Mouse (Mus musculus): ENCODE measurements around the gene Ppm1j.
"Not testable (repeated sequence)": the region's sequence is repeated elsewhere in the genome, so short reads cannot be mapped to it uniquely, and the experiment has no call there.

Ppm1j gene

DNA sequence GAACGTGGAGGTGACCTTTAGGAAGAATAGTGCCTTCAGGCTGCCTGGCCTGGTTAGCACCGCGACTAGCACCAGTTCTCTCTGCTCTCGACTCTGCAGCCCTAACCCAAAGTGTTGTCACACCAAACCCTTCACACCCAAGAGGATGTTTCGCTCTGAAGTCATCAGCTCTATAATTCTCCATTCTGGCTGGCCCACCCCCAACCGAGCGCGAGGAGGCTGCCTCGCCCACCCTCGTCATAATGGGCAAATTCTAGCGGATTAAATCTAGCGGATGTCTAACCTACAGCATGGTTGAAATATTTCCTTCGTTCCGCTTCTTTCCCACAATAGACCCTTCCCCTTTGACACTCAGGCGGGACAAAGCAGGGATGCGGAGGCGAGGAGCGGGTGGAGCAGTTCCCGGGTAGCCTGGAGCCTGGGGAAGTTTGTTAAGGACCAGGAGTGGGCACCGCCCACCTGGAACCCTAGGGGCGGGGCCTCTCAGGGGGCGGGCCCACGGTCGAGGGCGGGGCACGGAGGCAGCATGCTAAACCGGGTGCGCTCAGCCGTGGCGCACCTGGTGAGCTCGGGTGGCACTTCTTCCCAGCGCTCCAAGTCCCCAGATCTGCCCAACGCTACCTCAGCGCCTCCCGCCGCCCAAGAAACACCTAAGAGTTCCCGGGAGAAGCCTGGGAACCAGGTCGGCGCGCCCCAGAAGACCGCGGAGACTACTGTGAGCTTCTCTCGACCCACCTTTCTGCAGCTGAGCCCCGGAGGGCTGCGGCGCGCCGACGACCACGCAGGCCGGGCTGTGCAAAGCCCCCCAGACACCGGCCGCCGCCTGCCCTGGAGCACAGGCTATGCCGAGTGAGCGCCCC lies at the start of gene Ppm1j:
TSS of gene Ppm1j (plus strand) at position 496 of the 860 bp plus-strand sequence.
- no peak for DNase-seq (ENCODE audit: low read depth, low spot score)

DNA sequence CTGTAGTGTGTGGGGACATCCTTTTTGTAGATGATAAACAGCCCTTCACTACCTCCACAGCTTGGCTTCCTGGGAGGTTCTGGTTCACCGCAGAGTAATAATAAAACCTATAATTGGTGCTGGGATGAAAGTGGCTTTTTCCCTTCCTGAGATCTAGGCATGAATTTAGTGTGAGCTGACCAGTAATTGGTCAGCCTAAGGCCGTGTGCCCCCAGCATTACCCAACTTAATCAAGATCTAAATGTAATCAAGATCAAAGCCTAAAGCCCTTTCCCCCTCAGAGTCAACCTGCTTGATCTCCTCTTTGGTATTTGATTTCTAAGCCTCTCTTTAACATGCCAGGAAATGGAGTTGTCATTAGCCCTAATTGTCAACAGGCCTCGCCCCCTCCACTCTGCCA lies 47.9 kb upstream of the Ppm1j start:
- DNase-seq (ENCODE audit: low read depth, low spot score) = no peak

DNA sequence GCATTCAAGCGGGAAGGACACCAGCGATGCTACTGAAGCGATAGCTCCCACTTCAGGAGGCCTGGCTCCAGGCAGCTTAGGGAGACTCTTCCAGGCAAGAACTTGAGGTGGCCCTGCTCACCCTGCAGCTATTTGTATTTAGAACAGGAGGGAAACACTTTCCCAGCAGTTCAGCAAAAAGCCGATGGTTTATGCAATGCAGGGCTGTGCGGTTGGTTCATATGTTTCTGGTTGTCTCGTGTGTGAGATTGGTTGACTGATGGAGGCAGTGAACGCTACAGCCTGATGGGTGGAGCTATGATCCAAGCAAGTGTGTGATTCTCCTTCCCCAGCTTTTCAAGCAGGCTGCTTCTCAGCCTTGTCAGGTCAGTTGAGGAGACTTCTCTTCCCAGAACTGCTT lies 46.2 kb upstream of the Ppm1j start:
- DNase-seq (ENCODE audit: low read depth, low spot score) = no peak

DNA sequence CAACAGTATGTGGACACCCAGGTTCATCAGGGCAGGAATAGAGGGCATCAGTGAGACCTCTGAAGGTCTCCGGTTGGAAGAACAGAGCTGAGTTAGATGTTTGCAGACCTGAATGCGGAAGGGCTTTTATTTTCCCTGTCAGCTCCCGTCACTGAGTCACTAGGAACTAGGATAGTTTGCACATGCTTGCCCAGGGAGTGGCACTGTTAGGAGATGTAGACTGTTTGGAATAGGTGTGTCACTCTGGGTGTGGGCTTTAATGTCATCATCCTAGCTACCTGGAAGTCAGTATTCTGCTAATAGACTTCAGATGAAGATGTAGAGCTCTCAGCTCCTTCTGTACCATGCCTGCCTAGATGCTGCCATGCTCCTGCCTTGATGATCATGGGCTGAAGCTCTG lies 38.9 kb upstream of the Ppm1j start:
- DNase-seq (ENCODE audit: low read depth, low spot score) = no peak

DNA sequence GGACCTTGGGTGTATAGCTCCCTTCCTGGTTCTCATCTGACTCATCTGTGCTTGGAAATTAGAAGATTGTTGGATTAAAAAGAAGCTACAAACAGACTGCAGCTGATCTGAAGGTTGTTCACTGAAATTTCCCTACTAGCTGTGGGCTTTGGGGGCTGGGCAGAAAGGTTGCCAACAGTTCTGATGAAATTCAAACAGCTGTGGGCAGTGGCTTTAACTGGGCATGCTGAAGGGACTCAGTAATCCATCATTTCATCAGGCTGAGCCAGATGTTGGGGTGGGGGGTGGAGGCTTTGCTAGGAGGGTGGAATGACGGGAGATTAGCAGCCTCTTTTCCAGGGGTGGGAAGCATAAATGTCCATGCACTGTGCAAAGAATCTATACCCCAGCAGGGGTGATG lies 37.7 kb upstream of the Ppm1j start:
- peak; percentile 87 for DNase-seq (ENCODE audit: low read depth, low spot score)

DNA sequence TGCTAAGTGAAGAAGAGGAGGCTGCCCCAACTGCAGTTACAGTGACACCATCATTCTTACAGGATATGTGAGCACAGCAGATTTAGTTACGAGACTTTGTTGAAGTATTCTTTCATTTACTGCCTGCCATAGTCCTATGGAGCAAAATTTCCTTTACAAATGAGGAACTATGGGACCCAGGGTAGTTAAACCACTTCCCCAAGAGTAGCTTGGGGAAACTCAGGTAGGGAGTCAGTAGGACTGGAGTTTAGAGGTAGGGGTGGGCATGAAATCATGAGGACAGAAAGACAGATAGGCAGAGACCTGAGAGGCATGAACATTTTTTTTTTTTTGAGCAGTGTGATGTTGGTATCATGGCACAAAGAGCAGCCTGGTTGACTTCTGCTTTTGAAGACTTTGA lies 37.0 kb upstream of the Ppm1j start:
- peak; percentile 9 for DNase-seq (ENCODE audit: low read depth, low spot score)

DNA sequence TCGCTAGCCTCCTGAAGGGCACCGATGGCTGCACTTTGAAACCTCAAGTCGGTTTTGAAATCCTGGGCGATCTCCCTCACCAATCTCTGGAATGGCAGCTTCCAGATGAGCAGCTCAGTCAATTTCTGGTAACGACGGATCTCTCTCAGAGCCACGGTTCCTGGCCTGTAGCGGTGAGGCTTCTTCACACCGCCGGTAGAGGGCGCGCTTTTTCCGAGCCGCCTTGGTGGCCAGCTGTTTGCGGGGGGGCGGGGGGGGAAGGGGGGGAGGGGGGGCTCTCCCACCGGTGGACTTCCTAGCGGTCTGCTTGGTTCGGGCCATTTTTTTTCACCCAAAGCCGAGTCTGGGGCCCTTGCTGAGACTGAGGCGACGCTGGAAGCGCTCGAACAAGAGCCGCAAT lies 28.0 kb upstream of the Ppm1j start:
- DNase-seq (ENCODE audit: low read depth, low spot score) = not testable (repeated sequence)

DNA sequence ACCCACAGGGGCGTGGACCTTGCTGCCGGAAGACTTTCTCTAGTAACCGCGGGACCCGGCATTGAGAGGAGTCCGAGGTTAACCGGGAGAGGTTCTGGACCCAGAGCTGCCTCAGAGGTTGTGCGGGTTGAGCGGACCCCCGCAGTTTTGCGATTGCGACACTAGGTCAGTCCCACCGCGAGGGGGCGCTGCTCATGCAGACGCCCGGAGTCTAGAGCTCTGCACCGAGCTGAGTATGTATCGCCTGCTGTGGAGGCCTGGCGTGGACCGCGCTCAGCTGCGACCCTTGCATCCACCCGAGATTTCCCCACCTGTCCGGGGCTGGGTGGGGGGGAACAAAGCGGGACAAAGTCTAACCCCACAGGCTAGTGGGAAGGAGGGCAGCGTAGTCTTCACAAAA lies 22.4 kb upstream of the Ppm1j start:
- DNase-seq (ENCODE audit: low read depth, low spot score) = no peak

DNA sequence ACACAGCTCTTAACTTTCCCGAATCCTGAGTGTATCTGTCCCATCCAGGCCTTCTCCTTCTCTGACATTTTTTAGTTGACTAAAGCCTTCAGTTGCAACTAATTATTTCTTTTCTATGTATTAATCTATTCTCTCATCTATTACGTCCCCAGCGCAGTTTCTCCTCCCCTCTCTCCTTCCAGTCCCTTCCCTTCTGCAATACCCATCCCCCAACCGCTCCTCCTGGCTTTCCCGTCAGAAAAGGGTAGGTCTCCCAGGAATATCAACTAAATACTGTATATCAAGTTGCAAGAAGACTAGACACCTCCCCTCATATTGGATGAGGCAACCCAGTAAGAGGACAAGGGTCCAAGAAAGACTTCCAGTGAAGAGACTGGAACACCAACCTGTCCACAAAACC lies 22.0 kb upstream of the Ppm1j start:
- DNase-seq (ENCODE audit: low read depth, low spot score) = no peak

DNA sequence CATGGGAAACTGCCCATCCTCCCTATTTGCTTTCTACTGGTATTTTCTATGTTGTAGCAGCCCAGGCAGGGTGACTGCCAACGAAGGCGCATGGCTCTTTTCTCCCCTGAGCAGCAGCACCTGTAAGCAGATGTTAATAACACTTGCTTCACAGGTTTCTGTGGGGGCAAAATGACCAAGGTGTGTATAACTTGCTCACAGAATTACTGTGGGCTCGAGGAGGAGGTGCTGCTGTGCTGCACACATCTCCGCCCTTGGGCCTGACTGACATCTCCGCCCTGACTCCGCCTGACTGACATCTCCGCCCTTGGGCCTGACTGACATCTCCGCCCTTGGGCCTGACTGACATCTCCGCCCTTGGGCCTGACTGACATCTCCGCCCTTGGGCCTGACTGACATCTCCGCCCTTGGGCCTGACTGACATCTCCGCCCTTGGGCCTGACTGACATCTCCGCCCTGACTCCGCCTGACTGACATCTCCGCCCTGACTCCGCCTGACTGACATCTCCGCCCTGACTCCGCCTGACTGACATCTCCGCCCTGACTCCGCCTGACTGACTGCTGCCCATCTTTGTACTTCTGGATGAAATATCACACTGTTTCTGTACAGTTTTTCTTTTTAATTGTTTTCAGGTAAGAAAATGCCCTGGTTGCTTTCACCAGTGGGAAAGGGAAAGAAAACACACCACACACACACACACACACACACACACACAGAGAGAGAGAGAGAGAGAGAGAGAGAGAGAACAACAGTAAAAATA lies 18.6 kb upstream of the Ppm1j start:
- DNase-seq (ENCODE audit: low read depth, low spot score) = not testable (repeated sequence)

DNA sequence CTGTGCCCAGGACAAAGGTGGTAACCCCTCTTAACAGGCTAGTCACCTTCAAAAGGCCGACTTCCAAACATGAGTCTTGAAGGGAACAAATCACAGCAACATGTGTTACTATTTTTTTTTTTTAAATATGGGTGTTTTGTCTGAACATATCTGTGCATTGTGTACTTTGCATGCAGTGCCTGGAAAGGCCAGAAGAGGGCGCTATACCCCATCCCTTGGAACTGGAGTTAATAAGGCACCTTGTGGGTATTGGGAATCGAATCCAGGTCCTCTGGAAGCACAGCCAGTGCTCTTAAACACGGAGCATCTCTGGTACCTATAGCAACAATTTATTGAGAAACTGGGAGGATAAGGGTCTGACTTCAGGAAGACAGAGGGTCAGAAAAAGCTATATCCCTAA lies 15.8 kb upstream of the Ppm1j start:
- DNase-seq (ENCODE audit: low read depth, low spot score) = peak; percentile 37

DNA sequence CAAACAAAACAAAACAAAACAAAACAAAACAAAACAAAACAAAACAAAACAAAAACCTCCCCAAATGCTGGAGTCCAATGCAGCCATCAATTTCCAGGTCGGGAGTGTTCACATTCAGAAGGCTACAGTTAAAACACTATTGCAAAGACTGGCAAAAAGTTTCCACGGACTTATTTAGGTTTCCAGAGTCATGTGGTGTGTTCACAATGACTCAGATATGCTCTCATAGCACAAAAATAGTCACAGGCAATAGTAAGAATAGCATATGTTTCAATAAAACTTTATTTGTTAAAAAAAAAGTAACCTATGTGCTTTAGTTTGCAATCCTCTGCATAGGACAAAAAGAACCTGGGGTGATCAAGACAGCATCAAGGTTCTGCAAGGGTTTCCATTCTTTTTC lies 13.7 kb upstream of the Ppm1j start:
- DNase-seq (ENCODE audit: low read depth, low spot score) = peak; percentile 32

DNA sequence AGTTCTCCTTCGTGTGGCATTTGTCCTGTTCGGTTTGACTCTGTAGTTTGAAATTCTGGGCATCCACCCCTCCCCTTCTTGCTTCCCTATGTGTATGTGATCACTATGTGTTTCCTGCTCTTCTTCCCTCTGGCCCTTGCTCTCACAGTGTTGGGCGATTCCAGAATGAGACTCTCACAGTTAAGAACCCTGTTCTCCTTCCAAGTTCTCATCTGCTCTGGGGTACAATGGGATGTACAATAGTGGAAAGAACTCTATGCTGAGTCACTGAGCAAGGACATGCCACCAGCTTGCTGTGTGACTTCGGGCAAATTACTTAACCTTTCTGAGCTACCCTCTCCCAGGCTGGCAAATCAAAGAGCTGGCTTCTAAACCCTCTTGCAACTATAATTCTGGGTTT lies 13.1 kb upstream of the Ppm1j start:
- DNase-seq (ENCODE audit: low read depth, low spot score) = no peak

DNA sequence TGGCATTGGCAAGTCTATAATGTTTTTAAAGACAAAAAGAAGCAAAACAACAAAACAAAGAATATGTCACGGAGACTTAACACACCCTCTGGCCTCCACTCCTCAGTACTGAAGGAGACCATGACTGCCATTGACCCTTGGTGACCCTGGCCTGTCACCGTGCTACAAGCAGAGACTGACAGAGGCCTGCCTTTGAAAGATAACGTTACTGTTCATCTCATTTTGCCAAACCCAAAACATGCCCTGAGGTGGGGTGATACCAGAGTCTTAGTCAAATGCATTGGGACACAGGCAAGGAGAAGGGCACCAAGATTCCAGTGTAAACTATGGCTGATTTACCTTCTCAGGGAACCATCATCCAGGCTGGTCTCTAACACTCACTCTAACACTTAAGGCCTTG lies 11.7 kb upstream of the Ppm1j start:
- no peak for DNase-seq (ENCODE audit: low read depth, low spot score)

DNA sequence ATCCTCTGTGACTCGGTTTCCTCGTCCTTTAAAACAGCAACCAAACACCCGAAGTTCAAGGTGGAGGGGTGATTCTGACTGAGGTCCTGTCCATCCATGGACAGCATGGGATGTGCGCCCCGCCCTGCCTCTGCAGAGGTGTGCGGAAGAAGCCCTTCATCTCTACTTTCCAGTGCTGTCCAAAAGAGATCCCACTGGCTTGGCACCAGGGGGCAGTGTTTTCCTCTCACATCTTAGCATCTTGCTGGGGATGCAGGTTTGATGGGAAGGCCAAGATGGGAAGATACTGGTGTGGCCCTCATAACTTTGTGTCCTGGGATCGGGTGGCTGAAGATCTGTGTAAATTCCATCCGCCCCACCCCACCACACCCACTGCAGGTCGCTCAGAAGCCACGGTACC lies 10.8 kb upstream of the Ppm1j start:
- peak; percentile 69 for DNase-seq (ENCODE audit: low read depth, low spot score)

DNA sequence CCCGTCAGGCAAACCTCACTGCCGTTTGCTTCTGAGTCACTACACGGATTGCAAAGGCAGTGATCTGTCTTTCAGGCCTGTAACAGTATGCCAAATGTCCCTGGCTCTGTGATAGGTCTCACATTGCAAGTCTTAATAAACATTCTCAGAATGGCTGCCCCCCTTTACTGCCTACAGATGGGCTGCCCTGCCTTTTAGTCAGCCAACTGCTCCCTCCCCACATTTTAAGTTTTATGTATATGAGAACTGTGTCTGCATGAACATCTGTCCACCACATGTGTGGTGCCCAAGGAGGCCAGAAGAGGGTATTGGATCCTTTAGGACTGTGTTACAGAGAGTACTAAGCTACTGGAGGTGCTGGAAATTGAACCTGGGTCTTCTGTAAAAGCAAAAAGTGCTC lies 9.9 kb upstream of the Ppm1j start:
- peak; percentile 64 for DNase-seq (ENCODE audit: low read depth, low spot score)

DNA sequence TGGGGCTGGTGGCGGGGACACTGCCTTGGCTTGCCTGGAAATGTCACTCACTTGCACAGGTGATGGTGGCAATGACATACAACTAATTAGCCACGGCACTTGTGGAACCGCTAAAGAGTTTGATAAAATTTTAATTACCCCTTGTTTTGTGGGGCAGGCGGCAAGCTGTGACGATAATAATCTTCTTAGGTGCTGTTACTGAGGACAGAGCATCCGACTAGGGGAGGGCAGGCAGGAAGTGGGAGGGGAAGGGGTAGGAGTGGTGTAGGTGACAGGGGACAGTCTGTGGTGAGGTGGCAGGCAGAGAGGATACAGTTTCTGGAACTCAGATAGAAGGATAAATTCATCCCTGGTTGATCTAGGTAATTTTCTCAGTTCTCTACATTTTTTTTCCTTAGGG lies 9.4 kb upstream of the Ppm1j start:
- DNase-seq (ENCODE audit: low read depth, low spot score) = no peak

DNA sequence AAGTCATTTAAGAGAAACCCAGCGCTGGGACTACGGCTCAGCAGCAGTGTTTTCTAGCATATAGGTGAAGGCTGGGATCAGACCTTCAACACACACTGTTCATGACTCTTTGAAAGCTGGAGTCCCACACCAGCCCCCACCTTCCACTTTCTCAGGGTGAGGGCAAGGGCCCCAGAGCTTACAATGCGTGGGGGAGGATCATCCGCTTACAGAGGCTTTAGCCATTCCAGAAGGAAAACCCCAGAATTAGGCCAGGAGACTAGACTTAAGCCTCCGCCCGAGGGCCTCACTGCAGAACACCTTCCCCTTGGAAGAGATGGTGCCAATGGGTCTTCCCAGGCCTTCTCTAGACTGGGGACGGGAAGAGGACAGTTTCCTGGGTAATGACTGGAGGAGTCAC lies 7.6 kb upstream of the Ppm1j start:
- no peak for DNase-seq (ENCODE audit: low read depth, low spot score)

DNA sequence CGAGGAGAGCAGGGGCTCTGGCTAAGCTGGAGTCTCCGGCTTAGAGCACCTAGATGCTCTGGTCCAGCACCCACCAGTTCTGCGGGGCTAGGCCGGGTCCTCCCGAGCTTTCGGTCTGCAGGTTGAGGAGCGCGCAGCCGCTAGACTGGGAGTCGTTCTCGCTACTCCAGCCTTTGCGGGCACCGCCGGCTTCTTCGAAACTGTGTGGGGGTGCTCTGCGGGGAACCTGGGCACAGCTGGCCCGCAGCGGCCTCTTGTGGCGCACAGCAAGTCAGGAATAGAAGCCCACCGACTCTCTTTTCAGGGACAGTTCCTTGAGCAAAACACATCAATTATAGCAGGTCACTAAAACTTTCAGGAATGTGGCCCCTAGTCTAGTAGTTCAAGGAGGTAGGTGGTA lies 3.5 kb upstream of the Ppm1j start:
- no peak for DNase-seq (ENCODE audit: low read depth, low spot score)

DNA sequence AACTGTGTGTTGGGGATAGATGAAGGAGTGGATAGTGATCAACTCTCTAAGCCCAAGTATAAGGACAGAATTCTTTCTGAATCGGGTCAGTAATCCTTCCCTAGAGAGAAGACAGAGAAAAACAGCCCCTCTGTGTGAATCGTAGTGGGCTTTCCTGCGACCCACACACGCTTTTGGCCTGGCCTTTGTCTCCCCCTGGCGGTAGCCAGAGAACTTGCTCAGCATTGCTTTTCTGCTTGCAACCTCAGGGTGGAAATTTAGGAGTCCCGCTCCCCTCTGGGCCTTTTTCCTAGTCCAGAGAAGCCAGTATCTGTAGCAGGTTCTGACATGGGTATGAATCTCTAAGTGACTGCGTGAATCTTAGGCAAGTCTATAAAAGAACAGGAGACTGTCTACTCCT lies 907 bp upstream of the Ppm1j start:
- peak; percentile 69 for DNase-seq (ENCODE audit: low read depth, low spot score)

DNA sequence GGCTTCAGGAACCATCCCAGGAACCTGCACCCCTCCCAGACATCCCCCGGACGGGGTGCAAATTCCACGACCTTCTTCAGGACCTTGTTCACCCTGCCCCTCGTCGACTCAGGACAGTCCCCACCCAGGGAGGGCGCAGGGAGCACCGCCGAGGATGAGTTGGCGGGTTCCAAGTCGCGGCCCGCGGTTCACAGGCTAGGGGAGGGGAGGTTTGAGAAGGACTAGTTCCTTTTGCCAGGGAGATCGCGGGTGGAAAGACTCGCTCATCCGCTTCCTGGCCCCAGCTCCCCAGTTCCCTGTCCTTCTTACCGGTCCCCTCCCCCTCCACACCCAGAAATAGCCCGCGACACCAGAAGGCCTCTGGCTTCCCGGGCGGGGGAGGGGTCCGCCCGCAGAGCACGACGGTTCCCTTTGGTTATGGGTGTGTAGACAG lies 631 bp downstream of the Ppm1j start, which contains the start of gene Fam19a3:
TSS of gene Fam19a3 (minus strand) at position 370 of the 433 bp plus-strand sequence.
- no peak for DNase-seq (ENCODE audit: low read depth, low spot score)

DNA sequence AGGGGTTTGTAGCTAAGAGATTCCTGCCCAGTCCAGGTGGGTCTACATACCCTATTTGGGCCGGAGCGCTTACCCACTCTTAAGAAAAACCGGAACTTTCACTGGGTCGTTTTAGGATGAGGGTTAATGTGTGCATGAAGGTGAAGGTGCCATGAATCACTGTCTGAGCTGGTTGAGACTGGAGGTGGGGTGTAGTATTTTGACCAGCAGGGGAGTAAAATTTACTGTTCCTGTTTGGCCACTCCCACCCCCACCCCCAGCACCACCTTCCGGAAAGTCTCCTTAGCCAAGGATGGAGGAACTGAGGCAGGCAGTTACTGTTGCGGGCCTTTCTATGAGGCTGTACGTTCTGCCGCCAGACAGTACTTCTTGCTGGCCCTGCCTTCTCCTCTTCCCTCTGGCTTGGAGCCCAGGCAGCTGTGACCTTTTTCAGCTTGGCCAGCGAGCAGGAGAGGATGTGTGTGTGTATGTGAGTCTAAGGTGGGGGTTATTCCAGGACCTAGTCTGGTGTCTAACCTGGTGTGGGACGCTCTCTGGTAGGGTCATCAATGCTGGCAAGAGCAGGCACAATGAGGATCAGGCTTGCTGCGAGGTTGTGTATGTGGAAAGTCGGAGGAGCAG lies 1.3 kb downstream of the Ppm1j start:
- DNase-seq (ENCODE audit: low read depth, low spot score) = no peak
